Mouse (Mus musculus) CH12.LX (cell line): ENCODE measurements around the gene Gjb2. TPM values are rescaled to one million over a fixed set of nuclear protein-coding genes. Genes with fewer than 3 reads are reported as not detected.

ENCODE experiments used
- DNase-seq: peaks from one replicate; pipeline ENCODE4 v3.0.0-alpha.2; 2013; ENCODE audit errors: extremely low read depth
- H3K27ac ChIP-seq: 2 replicates; pipeline ENCODE4 v1.5.1; 2012; ENCODE audit warnings: low read depth, mild to moderate bottlenecking, control low read depth, moderate library complexity; ENCODE audit not compliant: insufficient read depth
- H3K27me3 ChIP-seq: replicated peaks from 2 replicates; pipeline ENCODE3; 2012; ENCODE audit warnings: inconsistent platforms
- H3K36me3 ChIP-seq, 2 experiments: replicated peaks in 1 of 2; 2 replicates each; pipeline versions ENCODE3 to v1.6.1; 2012; ENCODE audit warnings: inconsistent platforms in 1 of 2, low read length in 1 of 2, mild to moderate bottlenecking in 1 of 2, mixed read lengths in 1 of 2, moderate library complexity in 1 of 2; ENCODE audit not compliant: control insufficient read depth in 1 of 2, insufficient read depth in 1 of 2
- H3K4me1 ChIP-seq, 2 experiments: 2 replicates each; pipeline ENCODE4 v1.6.1; 2012; ENCODE audit warnings: inconsistent platforms in 1 of 2, moderate library complexity in 1 of 2; ENCODE audit not compliant: insufficient read depth in 2 of 2, control insufficient read depth in 1 of 2
- H3K4me2 ChIP-seq: 2 replicates; pipeline ENCODE4 v1.6.1; 2012; ENCODE audit warnings: low read depth, mild to moderate bottlenecking, control low read depth; ENCODE audit not compliant: poor library complexity, insufficient read depth, severe bottlenecking
- H3K4me3 ChIP-seq, 3 experiments: fragments of 150-350 bp in 1 of 3; sonication (generic) in 1 of 3; replicated peaks in 1 of 3; 2 replicates each; pipeline versions ENCODE3 to v1.5.1; 2011 to 2012; ENCODE audit warnings: low read depth in 2 of 3, low read length in 2 of 3, mild to moderate bottlenecking in 2 of 3, moderate library complexity in 2 of 3, control low read depth in 1 of 3, improper control_type of control experiment in 1 of 3, inconsistent platforms in 1 of 3, mixed read lengths in 1 of 3; ENCODE audit not compliant: poor library complexity in 1 of 3
- H3K79me2 ChIP-seq: replicated peaks from 2 replicates; pipeline ENCODE4 v1.6.1; 2012; ENCODE audit warnings: mild to moderate bottlenecking, moderate library complexity; ENCODE audit not compliant: control insufficient read depth, poor library complexity, insufficient read depth, severe bottlenecking; ENCODE audit errors: extremely low read depth
- H3K9ac ChIP-seq: 2 replicates; pipeline ENCODE4 v1.6.1; 2012; ENCODE audit warnings: low read depth, mild to moderate bottlenecking, control low read depth, moderate library complexity; ENCODE audit not compliant: insufficient read depth
- H3K9me3 ChIP-seq: replicated peaks from 2 replicates; pipeline ENCODE3; 2012; ENCODE audit warnings: low read length, inconsistent platforms, mixed read lengths
- PAX5 ChIP-seq: IDR thresholded peaks from 2 replicates; pipeline ENCODE4 v1.6.1; 2012; ENCODE audit warnings: low read length, inconsistent platforms, mixed read lengths
- ZNF384 ChIP-seq: IDR thresholded peaks from 2 replicates; pipeline ENCODE4 v1.6.1; 2012; ENCODE audit warnings: low read depth, low read length, improper control_type of control experiment, inconsistent platforms
- dilution Hi-C: fragments of 300-500 bp; cut with MboI; formaldehyde crosslinking; loops from 2 replicates; pipeline ENCODE4 v1.14.3; 2020; ENCODE audit warnings: low sequenced_read_pairs; ENCODE audit not compliant: extremely low pct_unique_long_range_greater_than_20kb, extremely low pct_ligation_motif_present
- in situ Hi-C: fragments of 300-500 bp; cut with MboI; formaldehyde crosslinking; loops from 3 replicates; pipeline ENCODE4 v1.14.3; 2019; ENCODE audit warnings: low sequenced_read_pairs, low pct_ligation_motif_present, low pct_unique_long_range_greater_than_20kb, mixed read lengths
- polyA plus RNA-seq: library from polyadenylated mRNA; unstranded; fragments of >175 nt; gene quantifications from 2 replicates; pipeline ENCODE4 v1.2.1, GENCODE M21; 2012; ENCODE audit warnings: low read depth; ENCODE audit not compliant: insufficient read length
- total RNA-seq, 2 experiments: library from RNA; depleted of rRNA; stranded (reverse); fragments of 300-350 nt in 1 of 2; fragments of >200 nt in 1 of 2; gene quantifications; 2 replicates each; pipeline ENCODE4 v1.2.3; 2012 to 2014

Gene Gjb2
- total and polyA plus RNA-seq, 3 experiments = not detected

GRCm38 (mm10) chr14:57052713-57053112, 51.8 kb downstream of the Gjb2 start:
- H3K79me2 ChIP-seq = no peaks in the 10 kb centered on the region
- TF ChIP-seq PAX5 = no peak
- TF ChIP-seq ZNF384 = peak; percentile 62
- TF ChIP-seq, all 38 proteins: peak for 1
- H3K36me3 ChIP-seq = no peaks in the 10 kb centered on the region
- no peak overlapping the region for H3K4me3 ChIP-seq
- H3K4me1 ChIP-seq = no peaks in the 10 kb centered on the region; a peak in 1 of 4 replicates
- H3K27ac ChIP-seq = no peak overlapping the region
- no peak for DNase-seq
- H3K4me2 ChIP-seq = no peak overlapping the region
- in situ Hi-C loops = no loop called here
- no peaks in the 10 kb centered on the region for H3K9me3 ChIP-seq
- dilution Hi-C loops = no loop called here
- no peaks in the 10 kb centered on the region for H3K27me3 ChIP-seq
- H3K9ac ChIP-seq = no peak overlapping the region

Other genes with a start within 250 kb of the Gjb2 start
- 13.4 and 15.1 TPM in 2 replicates for gene Zmym2, start 218.0 kb downstream of the Gjb2 start, total RNA-seq (2012; rRNA removed)
- 21.1 and 23.0 TPM in 2 replicates for gene Zmym2, start 218.0 kb downstream of the Gjb2 start, total RNA-seq (2014; rRNA removed)
- gene Zmym2, start 218.0 kb downstream of the Gjb2 start, polyA plus RNA-seq = 34.9 and 40.5 TPM in 2 replicates
- not detected in 2 replicates for gene Gja3, start 46.6 kb downstream of the Gjb2 start, total RNA-seq (2012; rRNA removed)
- not detected in 2 replicates for gene Gja3, start 46.6 kb downstream of the Gjb2 start, total RNA-seq (2014; rRNA removed)
- gene Gja3, start 46.6 kb downstream of the Gjb2 start, polyA plus RNA-seq = not detected in 2 replicates
- not detected in 2 replicates for gene Gm4491, start 11.2 kb upstream of the Gjb2 start, total RNA-seq (2012; rRNA removed)
- not detected in 2 replicates for gene Gm4491, start 11.2 kb upstream of the Gjb2 start, total RNA-seq (2014; rRNA removed)
- gene Gm4491, start 11.2 kb upstream of the Gjb2 start, polyA plus RNA-seq = not detected in 2 replicates
- not detected in 2 replicates for gene Gjb6, start 28.9 kb upstream of the Gjb2 start, total RNA-seq (2012; rRNA removed)
- not detected in 2 replicates for gene Gjb6, start 28.9 kb upstream of the Gjb2 start, total RNA-seq (2014; rRNA removed)
- not detected in 2 replicates for gene Gjb6, start 28.9 kb upstream of the Gjb2 start, polyA plus RNA-seq